Mouse (Mus musculus): ENCODE measurements around the gene Ppfia4. TPM values are rescaled to one million over a fixed set of nuclear protein-coding genes. Genes with fewer than 3 reads are reported as not detected.

Gene Ppfia4
- polyA plus RNA-seq, 1 experiment from 2014 or later: 2.5 TPM

DNA sequence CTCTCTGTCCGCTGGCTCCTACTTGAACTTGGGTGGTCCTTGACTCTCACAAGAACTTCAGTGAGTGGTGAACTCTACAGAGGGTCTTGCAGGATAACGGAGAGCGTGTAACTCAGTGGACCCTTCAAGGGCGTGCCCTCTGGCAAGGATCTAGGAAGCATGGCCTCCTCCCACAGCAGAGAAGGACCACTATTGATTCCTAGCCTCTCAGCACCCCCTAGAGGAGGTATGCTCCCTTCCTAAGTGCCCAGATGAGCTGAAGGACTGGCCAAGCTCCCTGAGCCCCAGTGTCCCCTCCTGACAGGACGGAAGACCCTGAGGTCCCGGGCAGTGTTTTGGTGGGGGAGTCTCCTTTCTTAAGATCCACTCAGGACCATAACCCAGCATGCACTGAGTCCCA lies 10.1 kb downstream of the Ppfia4 start:
- H3K9ac ChIP-seq (ENCODE audit: low read depth, low read length): no peak overlapping the region
- no peak overlapping the region for H3K4me2 ChIP-seq (replicated peaks; ENCODE audit: low read depth)
- no peak overlapping the region for H3K27ac ChIP-seq (ENCODE audit: low read depth, low read length)
- ATAC-seq: no peak
- TF ChIP-seq CTCF (IDR thresholded peaks at IDR 0.05; ENCODE audit: low read depth): peak; percentile 69
- H3K27me3 ChIP-seq (replicated peaks; ENCODE audit: control insufficient read depth, insufficient read depth, low read length): no peaks in the 10 kb centered on the region
- H3K4me1 ChIP-seq (replicated peaks; ENCODE audit: control insufficient read depth, insufficient read depth, low read length): no peaks in the 10 kb centered on the region
- no peaks in the 10 kb centered on the region for H3K36me3 ChIP-seq (ENCODE audit: control insufficient read depth, insufficient read depth)
- no peak overlapping the region for H3K4me3 ChIP-seq (ENCODE audit: low read depth, low read length)
- 82% methylated on average over 6 of the region's 6 CpGs for WGBS
- H3K9me3 ChIP-seq (ENCODE audit: control insufficient read depth): no peaks in the 10 kb centered on the region

DNA sequence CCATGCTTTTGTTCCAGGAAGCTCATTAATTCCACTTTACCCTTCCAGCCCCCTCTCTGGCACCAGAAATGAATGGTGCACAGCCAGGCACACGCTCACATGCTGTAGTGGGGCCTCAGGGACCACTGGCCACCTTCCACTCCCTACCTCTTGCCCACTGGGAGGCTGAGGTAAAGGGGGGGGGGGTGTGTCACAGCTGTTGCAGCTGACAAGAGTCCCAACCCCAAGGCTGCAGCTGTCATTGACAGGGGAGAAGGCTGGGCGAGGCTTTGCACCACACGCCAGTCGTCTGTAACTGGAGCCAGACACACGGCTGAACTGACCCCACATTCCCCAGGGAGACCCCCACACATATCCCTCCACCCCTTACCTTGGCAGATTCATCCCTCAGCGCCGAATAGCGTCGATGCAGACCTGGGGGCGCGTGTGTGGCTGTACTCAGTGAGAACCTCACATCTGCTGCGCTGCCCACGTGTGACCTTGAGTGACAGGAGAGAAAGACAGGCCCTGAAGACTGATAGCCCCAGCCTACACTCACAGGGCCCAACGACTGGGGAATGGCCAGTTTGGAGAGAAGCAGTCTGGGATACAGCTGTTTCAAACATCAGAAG lies 11.9 kb downstream of the Ppfia4 start:
- no peak overlapping the region for H3K4me2 ChIP-seq (replicated peaks; ENCODE audit: low read depth)
- WGBS: 71% methylated on average over 14 of the region's 14 CpGs
- no peak for ATAC-seq
- no peak for TF ChIP-seq CTCF (IDR thresholded peaks at IDR 0.05; ENCODE audit: low read depth)
- no peak overlapping the region for H3K27ac ChIP-seq (ENCODE audit: low read depth, low read length)
- no peaks in the 10 kb centered on the region for H3K9me3 ChIP-seq (ENCODE audit: control insufficient read depth)
- no peaks in the 10 kb centered on the region for H3K27me3 ChIP-seq (replicated peaks; ENCODE audit: control insufficient read depth, insufficient read depth, low read length)
- no peak overlapping the region for H3K4me3 ChIP-seq (ENCODE audit: low read depth, low read length)
- H3K9ac ChIP-seq (ENCODE audit: low read depth, low read length): no peak overlapping the region
- H3K36me3 ChIP-seq (ENCODE audit: control insufficient read depth, insufficient read depth): no peaks in the 10 kb centered on the region
- H3K4me1 ChIP-seq (replicated peaks; ENCODE audit: control insufficient read depth, insufficient read depth, low read length): no peaks in the 10 kb centered on the region

GRCm38 (mm10) chr1:134318261-134318660 lies 14.5 kb downstream of the Ppfia4 start:
- ATAC-seq: no peak
- Histone ChIP-seq H3K4me1 (replicated peaks; ENCODE audit: control insufficient read depth, insufficient read depth, low read length) (no peaks in the 10 kb centered on the region), H3K9me3 (ENCODE audit: control insufficient read depth) (no peaks in the 10 kb centered on the region), H3K27me3 (replicated peaks; ENCODE audit: control insufficient read depth, insufficient read depth, low read length) (no peaks in the 10 kb centered on the region), H3K27ac (ENCODE audit: low read depth, low read length) (no peak overlapping the region), H3K9ac (ENCODE audit: low read depth, low read length) (no peak overlapping the region), H3K4me3 (ENCODE audit: low read depth, low read length) (no peak overlapping the region), H3K36me3 (ENCODE audit: control insufficient read depth, insufficient read depth) (no peaks in the 10 kb centered on the region), H3K4me2 (replicated peaks; ENCODE audit: low read depth) (no peak overlapping the region)
- 91% methylated on average over 5 of the region's 5 CpGs for WGBS
- TF ChIP-seq CTCF (IDR thresholded peaks at IDR 0.05; ENCODE audit: low read depth): no peak

GRCm38 (mm10) chr1:134316361-134316760 lies 16.4 kb downstream of the Ppfia4 start:
- Histone ChIP-seq H3K36me3 (ENCODE audit: control insufficient read depth, insufficient read depth) (no peaks in the 10 kb centered on the region), H3K4me2 (replicated peaks; ENCODE audit: low read depth) (no peak overlapping the region), H3K27ac (ENCODE audit: low read depth, low read length) (no peak overlapping the region), H3K4me3 (ENCODE audit: low read depth, low read length) (no peak overlapping the region), H3K4me1 (replicated peaks; ENCODE audit: control insufficient read depth, insufficient read depth, low read length) (no peaks in the 10 kb centered on the region), H3K9me3 (ENCODE audit: control insufficient read depth) (no peaks in the 10 kb centered on the region), H3K27me3 (replicated peaks; ENCODE audit: control insufficient read depth, insufficient read depth, low read length) (no peaks in the 10 kb centered on the region), H3K9ac (ENCODE audit: low read depth, low read length) (no peak overlapping the region)
- 86% methylated on average over 9 of the region's 9 CpGs for WGBS
- TF ChIP-seq CTCF (IDR thresholded peaks at IDR 0.05; ENCODE audit: low read depth): no peak
- ATAC-seq: no peak

DNA sequence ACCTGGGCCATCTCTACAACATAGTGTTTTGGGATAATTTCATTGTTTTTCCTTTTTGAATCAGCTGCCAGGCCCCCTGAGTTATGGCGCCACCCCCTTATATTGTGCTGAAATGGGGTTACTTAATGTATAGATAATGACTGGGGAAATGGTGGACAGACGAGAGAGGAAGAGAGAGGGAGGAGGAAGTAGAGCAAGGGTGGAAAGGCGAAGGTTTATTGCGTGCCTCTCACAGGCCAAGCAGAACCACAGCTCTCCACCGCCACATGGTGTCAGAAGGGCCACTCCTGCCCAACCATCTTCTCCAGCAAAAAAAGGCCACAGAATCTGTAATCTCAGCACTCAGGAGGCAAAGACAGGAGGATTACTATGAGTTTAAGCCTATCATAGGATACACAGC lies 17.5 kb downstream of the Ppfia4 start:
- TF ChIP-seq CTCF (IDR thresholded peaks at IDR 0.05; ENCODE audit: low read depth): no peak; the same call in 1 of the 2 replicates
- Histone ChIP-seq H3K9ac (ENCODE audit: low read depth, low read length) (no peak overlapping the region), H3K4me3 (ENCODE audit: low read depth, low read length) (no peak overlapping the region), H3K4me2 (replicated peaks; ENCODE audit: low read depth) (no peak overlapping the region), H3K4me1 (replicated peaks; ENCODE audit: control insufficient read depth, insufficient read depth, low read length) (no peaks in the 10 kb centered on the region), H3K36me3 (ENCODE audit: control insufficient read depth, insufficient read depth) (no peaks in the 10 kb centered on the region), H3K27ac (ENCODE audit: low read depth, low read length) (no peak overlapping the region), H3K27me3 (replicated peaks; ENCODE audit: control insufficient read depth, insufficient read depth, low read length) (no peaks in the 10 kb centered on the region), H3K9me3 (ENCODE audit: control insufficient read depth) (no peaks in the 10 kb centered on the region)
- 73% methylated on average over 5 of the region's 5 CpGs for WGBS
- ATAC-seq: no peak

- no peak for TF ChIP-seq CTCF (IDR thresholded peaks at IDR 0.05; ENCODE audit: low read depth)
- no peak overlapping the region for H3K27ac ChIP-seq (ENCODE audit: low read depth, low read length)
- H3K4me2 ChIP-seq (replicated peaks; ENCODE audit: low read depth): no peak overlapping the region
- ATAC-seq: no peak
- H3K36me3 ChIP-seq (ENCODE audit: control insufficient read depth, insufficient read depth): no peaks in the 10 kb centered on the region
- H3K4me1 ChIP-seq (replicated peaks; ENCODE audit: control insufficient read depth, insufficient read depth, low read length): no peaks in the 10 kb centered on the region
- no peaks in the 10 kb centered on the region for H3K9me3 ChIP-seq (ENCODE audit: control insufficient read depth)
- 84% methylated on average over 7 of the region's 7 CpGs for WGBS
- no peak overlapping the region for H3K4me3 ChIP-seq (ENCODE audit: low read depth, low read length)
- no peaks in the 10 kb centered on the region for H3K27me3 ChIP-seq (replicated peaks; ENCODE audit: control insufficient read depth, insufficient read depth, low read length)
- no peak overlapping the region for H3K9ac ChIP-seq (ENCODE audit: low read depth, low read length)
These were observed 21.0 kb downstream of the Ppfia4 start for GRCm38 (mm10) chr1:134311760-134312159.

- H3K9me3 ChIP-seq (ENCODE audit: control insufficient read depth): no peaks in the 10 kb centered on the region
- no peak overlapping the region for H3K27ac ChIP-seq (ENCODE audit: low read depth, low read length)
- no peak for TF ChIP-seq CTCF (IDR thresholded peaks at IDR 0.05; ENCODE audit: low read depth)
- H3K9ac ChIP-seq (ENCODE audit: low read depth, low read length): no peak overlapping the region
- no peaks in the 10 kb centered on the region for H3K4me1 ChIP-seq (replicated peaks; ENCODE audit: control insufficient read depth, insufficient read depth, low read length)
- H3K36me3 ChIP-seq (ENCODE audit: control insufficient read depth, insufficient read depth): no peaks in the 10 kb centered on the region
- H3K4me3 ChIP-seq (ENCODE audit: low read depth, low read length): no peak overlapping the region
- WGBS: 96% methylated on average over 3 of the region's 3 CpGs
- ATAC-seq: no peak
- no peak overlapping the region for H3K4me2 ChIP-seq (replicated peaks; ENCODE audit: low read depth)
- no peaks in the 10 kb centered on the region for H3K27me3 ChIP-seq (replicated peaks; ENCODE audit: control insufficient read depth, insufficient read depth, low read length)
These were observed 22.0 kb downstream of the Ppfia4 start for GRCm38 (mm10) chr1:134310729-134311128.

Data from intestine, postnatal 0 days (tissue).